Mouse (Mus musculus): ENCODE data around the gene Gli3.

Gli3 gene

GRCm38 (mm10) chr13:15495820-15496219 lies 32.8 kb downstream of the Gli3 start:
- DNase-seq (ENCODE audit: low spot score in 2 of 2): no peak

DNA sequence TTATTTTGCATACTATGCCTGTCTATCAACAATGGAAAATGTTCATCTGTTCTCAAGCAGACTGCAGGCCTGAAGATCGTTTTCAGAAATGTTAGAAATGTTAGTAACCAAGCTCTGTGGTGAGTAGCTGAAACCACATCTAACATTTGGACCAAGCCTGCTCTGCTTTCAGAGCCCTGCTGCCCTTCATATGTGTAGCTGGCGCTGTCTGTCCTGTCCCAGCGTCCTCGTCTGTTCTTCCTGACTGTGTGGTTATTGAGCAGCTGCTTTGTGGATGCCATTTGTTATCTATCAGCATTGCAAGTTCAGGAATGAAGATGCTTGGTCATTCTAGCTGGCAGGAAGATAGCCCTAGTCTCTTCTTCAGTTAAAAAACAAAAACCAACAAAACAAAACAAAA lies 35.3 kb downstream of the Gli3 start:
- DNase-seq (ENCODE audit: low spot score in 2 of 2): no peak

- no peak for DNase-seq (ENCODE audit: low spot score in 2 of 2)
These were observed 47.9 kb downstream of the Gli3 start for GRCm38 (mm10) chr13:15510925-15511324.

- no peak for DNase-seq (ENCODE audit: low spot score in 2 of 2)
These were observed 50.1 kb downstream of the Gli3 start for GRCm38 (mm10) chr13:15513114-15513513.

DNA sequence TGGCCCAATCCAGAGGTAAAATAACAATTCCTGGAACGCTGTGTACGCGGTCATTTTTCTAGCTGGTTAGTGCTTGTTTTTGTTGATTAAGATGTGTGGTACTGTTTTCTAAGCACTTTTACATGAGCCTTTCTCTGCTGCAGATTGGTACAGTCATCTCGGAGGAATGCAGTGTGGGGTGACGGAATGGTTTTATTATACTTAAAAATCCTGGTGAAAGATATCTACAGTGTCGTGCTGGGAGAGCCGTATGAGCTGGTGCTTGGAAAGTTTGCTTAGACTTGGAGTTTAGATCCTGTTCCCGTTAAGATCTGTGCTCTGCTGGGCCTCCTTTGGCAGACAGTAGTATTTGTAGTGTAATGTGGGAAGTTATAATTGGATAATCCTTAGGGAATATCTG lies 51.0 kb downstream of the Gli3 start:
- DNase-seq (ENCODE audit: low spot score in 2 of 2): no peak

- no peak for DNase-seq (ENCODE audit: low spot score in 2 of 2)
These were observed 54.2 kb downstream of the Gli3 start for GRCm38 (mm10) chr13:15517048-15517760.

GRCm38 (mm10) chr13:15520353-15520752 lies 57.3 kb downstream of the Gli3 start:
- no peak for DNase-seq (ENCODE audit: low spot score in 2 of 2)

GRCm38 (mm10) chr13:15522153-15522552 lies 59.1 kb downstream of the Gli3 start:
- no peak for DNase-seq (ENCODE audit: low spot score in 2 of 2)

DNA sequence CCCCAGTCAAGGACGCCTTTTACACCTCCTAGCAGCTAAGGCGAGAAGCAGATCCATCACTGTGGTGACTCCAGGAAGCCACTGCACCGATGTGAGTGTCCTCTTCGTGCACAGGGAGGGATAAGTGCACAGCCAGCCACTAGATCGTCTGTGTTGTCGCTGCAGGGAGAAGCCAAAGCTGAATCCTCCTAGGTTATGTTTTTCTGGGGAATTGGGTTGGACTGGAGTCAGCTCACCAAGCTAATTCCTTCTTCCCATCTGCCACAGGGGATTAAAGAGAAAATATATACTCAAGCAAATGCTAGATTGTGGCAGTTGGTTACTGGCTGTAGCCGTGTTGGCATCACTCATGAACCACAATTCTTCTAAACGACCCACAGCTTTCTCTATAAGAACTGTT lies 61.2 kb downstream of the Gli3 start:
- DNase-seq (ENCODE audit: low spot score in 2 of 2): no peak

- DNase-seq (ENCODE audit: low spot score in 2 of 2): no peak
These were observed 63.7 kb downstream of the Gli3 start for GRCm38 (mm10) chr13:15526691-15527090.

DNA sequence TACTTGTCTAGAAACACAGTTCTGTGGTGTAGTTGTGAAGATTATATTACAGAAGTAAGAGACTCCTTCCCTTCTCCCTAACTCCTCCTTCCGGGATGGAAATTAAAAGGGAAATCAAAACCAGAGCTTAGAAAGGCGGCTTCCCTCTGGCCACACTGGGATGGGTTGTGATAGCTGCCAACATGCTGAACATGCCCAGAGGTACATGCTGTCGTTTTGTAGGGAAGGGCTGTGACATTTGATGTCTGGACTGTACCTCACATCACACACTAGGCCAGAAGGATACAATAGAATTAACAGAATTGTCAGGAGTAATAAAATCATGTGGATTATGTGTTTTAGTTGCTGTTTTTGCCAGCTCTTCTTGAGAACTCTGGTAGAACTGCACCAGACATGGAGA lies 68.5 kb downstream of the Gli3 start:
- DNase-seq (ENCODE audit: low spot score in 2 of 2): no peak

DNA sequence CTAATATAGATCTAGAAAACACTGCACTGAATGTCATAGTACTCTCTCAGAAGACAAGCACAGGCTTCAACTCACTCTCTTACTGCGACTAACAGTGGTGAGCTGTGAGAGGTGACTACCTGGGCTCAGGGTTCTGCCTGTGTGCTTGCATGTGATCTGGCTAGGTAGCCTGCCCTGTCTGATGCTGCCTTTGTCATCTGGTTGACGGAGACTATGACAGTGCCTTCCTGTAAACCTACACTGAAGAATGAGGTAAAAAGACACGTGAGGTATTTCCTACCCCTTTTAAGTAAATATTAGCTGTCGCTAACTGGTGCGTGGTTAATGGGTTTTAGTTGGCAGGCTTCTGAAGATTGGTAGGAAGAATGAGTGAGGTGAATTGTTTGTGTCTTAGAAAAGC lies 74.2 kb downstream of the Gli3 start:
- no peak for DNase-seq (ENCODE audit: low spot score in 2 of 2)

DNA sequence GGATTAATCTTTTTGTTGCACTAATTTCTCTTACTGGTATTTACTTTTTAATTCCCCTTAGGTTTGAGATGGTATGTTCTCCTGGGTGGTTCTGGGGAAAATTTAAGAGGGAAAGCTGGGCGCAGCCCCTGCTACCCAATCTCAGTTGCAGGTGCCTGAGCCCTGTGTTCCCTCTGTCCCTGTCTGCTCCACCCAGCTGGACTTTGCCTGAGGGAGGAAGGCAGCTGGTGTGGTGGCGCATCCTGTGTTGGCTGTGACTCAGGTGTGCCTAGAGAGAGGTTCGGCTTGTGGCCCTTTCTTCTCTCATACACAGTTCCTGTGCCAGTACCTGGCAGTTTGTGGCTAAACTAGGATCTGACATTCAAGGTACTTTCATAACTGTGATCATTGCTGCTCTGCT lies 74.6 kb downstream of the Gli3 start:
- DNase-seq (ENCODE audit: low spot score in 2 of 2): no peak

GRCm38 (mm10) chr13:15538389-15538788 lies 75.4 kb downstream of the Gli3 start:
- no peak for DNase-seq (ENCODE audit: low spot score in 2 of 2)

GRCm38 (mm10) chr13:15542053-15542452 lies 79.0 kb downstream of the Gli3 start:
- DNase-seq (ENCODE audit: low spot score in 2 of 2): no peak

- no peak for DNase-seq (ENCODE audit: low spot score in 2 of 2)
These were observed 80.3 kb downstream of the Gli3 start for GRCm38 (mm10) chr13:15543169-15543887.

GRCm38 (mm10) chr13:15543888-15544640 lies 81.0 kb downstream of the Gli3 start:
- DNase-seq (ENCODE audit: low spot score in 2 of 2): no peak

GRCm38 (mm10) chr13:15545346-15545896 lies 82.4 kb downstream of the Gli3 start:
- no peak for DNase-seq (ENCODE audit: low spot score in 2 of 2)

- no peak for DNase-seq (ENCODE audit: low spot score in 2 of 2)
These were observed 83.2 kb downstream of the Gli3 start for GRCm38 (mm10) chr13:15546258-15546657.

- no peak for DNase-seq (ENCODE audit: low spot score in 2 of 2)
These were observed 86.4 kb downstream of the Gli3 start for GRCm38 (mm10) chr13:15549466-15549865.

DNA sequence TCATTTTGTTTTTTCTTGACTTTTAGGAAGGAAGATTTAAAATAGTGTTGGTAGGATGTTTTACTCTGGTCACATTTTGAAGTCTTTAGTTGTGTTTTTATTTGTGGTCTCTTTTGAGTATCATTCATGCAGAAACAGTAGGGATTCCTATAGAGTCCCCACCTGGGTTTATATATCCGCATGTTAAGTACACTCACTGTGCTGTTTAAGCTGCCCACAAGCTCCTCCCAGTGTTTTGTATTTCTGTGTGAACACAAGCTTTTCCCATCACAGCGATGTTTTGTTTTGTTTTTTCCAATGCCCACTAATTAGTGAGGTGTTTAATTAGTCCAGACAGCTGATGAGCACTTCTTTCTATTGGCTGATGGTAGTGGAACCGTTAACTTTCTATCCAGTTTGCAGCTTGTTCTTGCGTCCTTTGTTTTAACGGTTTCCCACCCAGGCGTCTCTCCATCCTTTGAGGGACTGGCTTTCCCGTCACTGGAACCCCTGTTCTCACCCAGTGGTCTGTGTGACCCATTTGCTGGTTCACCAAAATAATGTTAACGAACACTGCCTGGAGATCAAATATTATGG lies 87.1 kb downstream of the Gli3 start:
- DNase-seq (ENCODE audit: low spot score in 2 of 2): no peak

DNA sequence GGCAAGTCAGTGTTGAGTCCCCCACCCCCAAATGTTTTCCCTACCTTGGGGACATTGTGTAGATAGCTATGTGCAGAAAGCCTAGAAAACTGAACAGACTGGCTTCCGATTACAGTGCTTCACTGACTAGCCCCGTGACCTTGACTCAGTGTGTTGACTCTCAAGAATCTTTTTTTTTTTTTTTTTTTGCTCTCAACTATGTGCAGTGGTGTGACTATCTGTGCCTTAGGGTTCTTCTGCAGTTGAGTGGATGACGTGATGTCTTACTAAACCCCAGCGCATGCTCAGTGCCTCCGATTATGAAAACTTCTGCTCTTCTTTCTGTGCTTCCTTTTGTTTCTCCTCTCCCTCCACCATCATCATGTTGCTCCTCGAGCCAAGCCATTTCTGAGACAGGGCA lies 87.7 kb downstream of the Gli3 start:
- DNase-seq (ENCODE audit: low spot score in 2 of 2): no peak

Data from thymus, postnatal 10 days (tissue).